Mouse (Mus musculus) thymus, postnatal 36 days (tissue): ENCODE measurements around the gene Gfpt1.

Experiments used
- DNase-seq, 2 experiments: peaks; one replicate each; pipeline ENCODE4 v3.0.0; 2022; ENCODE audit warnings: mixed read lengths in 2 of 2

Gfpt1 gene

GRCm38 (mm10) chr6:87101955-87102353, 59.3 kb downstream of the Gfpt1 start:
- DNase-seq = peak; percentile 18 to 28

- no peak for DNase-seq
These were observed 59.8 kb downstream of the Gfpt1 start for GRCm38 (mm10) chr6:87102421-87102911.

GRCm38 (mm10) chr6:87103314-87103713, 60.7 kb downstream of the Gfpt1 start:
- no peak for DNase-seq

DNA sequence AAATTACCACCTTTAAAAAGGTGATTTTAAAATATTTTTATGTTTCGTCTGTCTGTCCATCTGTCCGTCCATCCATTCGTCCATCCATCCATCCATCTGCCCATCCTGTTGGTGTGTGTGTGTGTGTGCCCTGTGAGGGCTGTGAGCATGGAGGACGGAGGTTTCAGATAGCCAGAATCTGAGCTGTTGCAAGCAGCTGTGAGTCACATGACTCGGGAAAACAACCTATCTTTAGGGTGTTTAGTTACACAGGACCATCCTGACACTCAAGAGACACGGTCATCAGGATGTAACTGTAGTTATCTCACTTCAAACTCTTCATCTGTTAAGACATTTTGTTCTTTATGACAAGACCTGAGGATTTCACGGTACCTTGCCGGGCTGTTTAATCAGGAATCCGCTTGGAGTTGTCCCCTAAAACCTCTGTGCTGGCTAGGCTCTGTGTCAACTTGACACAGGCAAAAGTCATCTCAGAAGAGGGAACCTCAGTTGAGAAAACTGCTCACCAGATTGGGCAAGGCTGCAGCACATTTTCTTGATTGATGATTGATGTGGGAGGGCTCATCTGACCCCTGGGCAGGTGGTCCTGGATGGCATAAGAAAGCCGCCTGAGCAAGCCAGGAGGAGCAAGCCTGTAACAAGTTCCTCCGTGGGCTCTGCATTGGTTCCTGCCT, 61.6 kb downstream of the Gfpt1 start, which contains the start of gene D6Ertd527e:
D6Ertd527e (plus strand) TSS at position 624 of the 674 bp plus-strand sequence.
- DNase-seq = no peak

GRCm38 (mm10) chr6:87111493-87111892, 68.8 kb downstream of the Gfpt1 start:
- DNase-seq = no peak

- no peak for DNase-seq
These were observed 69.5 kb downstream of the Gfpt1 start for GRCm38 (mm10) chr6:87112125-87112524.

- DNase-seq = no peak
These were observed 73.3 kb downstream of the Gfpt1 start for GRCm38 (mm10) chr6:87115981-87116380.

DNA sequence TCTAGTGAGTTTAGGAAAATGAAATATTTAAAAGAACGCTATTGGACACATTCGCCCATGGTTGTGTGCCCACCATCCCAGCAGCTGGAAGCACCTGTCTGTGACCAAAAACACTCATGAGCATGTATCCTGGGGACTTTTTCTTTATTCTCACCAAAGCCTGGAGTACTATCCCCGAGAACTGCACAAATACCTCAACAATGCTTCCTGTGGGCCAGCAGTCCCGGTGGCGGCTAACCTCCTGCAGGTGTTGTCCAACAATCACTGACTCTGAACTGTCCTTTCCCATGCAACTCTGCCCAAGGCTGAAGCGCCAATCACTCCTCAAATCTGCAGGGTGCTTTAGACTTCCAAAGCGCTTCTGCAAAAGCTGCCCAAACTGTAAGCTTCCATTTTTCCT, 74.0 kb downstream of the Gfpt1 start:
- no peak for DNase-seq

- peak; percentile 72 to 88 for DNase-seq
These were observed 76.6 kb downstream of the Gfpt1 start for GRCm38 (mm10) chr6:87119066-87119837.

DNA sequence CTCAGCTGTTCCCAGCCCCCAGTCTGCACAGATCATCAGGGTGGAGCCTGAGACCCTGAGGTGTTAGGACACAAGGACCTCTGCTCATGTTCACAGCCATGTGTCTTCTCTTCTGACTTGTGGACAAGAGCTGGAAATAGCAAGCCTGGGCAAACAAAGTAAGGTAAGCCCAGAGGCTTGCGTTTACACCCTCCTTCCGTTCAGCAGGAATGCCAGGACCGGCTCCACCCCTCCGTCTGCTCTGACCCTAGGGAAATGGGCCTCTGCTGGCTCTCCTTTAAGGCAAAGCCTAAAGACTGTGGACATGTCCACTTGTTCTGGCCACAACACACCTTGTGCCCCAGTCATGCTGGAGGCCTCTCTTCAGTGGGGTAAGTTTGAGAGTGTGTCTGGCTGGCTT, 77.3 kb downstream of the Gfpt1 start:
- no peak for DNase-seq

- peak in 1 of 2 experiments; percentile 28 for DNase-seq
These were observed 78.0 kb downstream of the Gfpt1 start for GRCm38 (mm10) chr6:87120661-87121060.

- DNase-seq = no peak
These were observed 79.3 kb downstream of the Gfpt1 start for GRCm38 (mm10) chr6:87121961-87122360.

DNA sequence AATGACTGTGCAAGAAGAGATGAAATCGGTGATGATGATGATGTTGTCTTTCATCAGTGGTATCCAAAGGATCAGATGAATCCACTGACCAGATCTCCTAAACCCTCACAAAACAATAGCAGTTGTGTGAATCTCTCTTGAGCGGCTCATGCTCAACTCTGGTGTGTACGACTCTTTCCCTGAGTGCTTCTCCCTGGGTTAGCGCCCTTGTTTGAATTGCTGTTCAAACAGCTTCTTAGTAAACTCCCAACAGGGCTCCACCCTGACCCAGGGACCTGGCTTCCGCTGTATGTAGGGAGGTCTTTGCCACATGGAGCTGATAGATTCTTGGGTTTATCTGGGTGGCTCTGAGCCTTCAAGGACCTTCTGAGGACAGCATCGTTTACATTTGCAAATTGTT, 80.8 kb downstream of the Gfpt1 start:
- DNase-seq = no peak

- DNase-seq = no peak
These were observed 81.3 kb downstream of the Gfpt1 start for GRCm38 (mm10) chr6:87123973-87124372.

- no peak for DNase-seq
These were observed 84.6 kb downstream of the Gfpt1 start for GRCm38 (mm10) chr6:87127049-87127753.

- no peak for DNase-seq
These were observed 87.2 kb downstream of the Gfpt1 start for GRCm38 (mm10) chr6:87129861-87130260.

DNA sequence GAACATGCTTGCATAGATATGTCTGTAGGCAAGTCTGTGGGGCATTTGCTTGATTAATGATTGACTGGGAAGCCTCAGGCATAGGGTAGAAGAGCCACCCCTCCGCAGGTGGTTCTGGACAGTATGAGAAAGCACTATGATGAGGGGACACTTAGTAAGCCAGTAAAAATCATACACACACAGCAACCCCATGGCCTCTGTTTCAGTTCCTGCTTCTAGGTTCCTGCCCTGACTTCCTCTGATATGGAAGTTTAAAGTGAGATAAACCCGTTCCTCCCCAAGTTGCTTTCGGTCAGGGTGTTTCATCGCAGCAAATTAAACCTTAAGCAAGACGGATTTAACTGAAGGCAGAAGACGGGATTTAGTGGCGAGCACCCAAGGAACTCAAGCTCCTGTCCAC, 88.0 kb downstream of the Gfpt1 start:
- DNase-seq = no peak

GRCm38 (mm10) chr6:87131078-87131477, 88.4 kb downstream of the Gfpt1 start:
- DNase-seq = no peak

DNA sequence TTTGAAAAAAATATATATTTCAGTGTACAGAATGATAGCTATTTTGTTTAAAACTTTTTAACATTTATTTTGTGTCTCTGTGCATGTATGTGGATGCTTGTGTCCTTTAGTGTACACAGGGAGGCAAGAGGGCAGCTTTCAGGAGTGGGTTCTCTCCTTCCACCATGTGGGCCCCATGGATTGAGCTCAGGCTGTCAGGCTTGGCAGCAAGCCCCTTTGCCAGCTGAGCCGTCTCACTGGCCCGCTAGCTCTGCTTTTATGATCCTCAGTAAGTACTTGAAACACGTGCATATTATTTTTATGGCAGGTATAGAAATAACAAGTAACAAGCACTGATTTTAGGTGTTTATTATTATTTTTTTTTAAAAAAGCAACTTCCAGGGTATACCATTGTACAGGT, 90.9 kb downstream of the Gfpt1 start:
- DNase-seq = no peak

DNA sequence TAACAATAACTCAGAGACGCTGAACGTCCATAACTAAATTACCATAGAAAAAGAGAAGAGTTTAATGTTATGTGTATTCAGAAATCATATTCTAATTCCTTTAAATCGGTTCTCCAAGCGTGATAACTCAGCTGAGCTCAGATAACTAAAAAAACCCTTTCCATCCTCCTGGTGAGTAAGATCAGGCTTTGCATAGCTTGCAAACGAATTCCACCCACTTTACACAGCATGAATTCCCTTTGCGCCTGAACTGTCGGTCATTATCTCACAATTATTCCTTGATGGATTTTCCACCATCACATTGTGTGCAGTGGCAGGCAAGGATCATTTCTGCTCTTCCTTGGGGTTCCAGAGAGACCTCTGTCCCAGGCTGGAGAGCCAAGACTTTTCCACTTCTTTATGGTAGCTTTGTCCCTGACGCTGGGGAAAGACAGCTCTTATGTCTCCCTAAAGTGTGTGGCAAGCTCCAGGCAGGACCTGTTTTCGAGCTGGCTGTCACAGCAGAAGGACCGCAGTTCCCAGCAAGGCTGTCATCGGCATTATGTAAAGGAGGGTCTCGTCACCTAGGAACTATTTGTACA, 91.4 kb downstream of the Gfpt1 start:
- DNase-seq = no peak

DNA sequence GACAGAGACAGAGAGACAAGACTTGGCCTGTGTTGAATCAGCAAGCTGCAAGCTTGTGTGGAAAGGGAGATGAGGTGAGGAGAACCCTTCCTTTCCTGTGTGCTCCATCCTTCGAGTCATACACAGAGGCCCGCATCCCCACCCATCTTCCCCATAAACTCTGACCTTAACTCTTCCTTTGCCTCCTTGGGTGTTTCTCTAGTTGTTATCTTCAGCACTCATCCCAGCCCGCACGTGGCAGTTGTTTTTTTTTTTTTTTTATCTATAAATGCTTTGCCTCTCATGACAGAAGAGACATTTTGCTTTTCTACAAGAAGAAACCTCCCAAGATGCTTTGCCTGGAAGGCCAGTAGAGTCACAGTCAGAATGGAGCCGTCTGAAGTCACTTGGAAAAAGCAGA, 95.8 kb downstream of the Gfpt1 start:
- no peak for DNase-seq

DNA sequence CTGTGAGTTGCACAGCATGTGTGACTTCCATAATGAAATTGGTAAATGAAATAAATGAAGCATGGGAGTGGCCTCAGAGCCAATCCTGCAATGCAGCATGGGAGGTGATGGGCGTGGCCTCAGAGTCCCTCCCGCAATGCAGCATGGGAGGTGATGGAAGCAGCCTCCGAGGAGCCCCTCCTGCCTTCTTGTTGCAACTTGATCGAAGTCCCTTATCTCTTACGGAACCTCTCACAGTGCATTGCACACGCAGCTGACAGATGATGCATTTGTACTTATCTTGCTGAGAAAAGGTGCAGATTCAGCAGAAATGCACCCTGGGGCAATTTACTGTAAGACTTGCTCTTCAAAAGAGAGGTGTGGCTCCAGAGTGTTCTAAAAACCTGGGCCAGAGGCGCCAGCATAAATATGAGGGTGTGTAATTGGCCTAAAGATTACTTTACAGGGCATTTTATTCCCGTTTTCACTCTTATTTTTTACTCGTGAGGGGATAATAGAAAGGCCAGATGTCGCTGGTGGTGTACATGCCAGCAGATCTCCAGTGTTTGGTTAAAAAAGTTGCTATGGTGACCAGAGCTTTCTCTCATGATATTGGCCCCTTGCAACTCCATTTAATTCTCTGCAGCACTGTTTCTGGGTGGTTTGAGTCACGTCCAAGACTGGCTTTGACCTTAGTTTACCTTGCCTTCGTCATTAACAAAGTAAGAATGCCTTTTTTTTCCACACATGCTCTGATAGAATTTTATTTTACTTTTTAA, 97.3 kb downstream of the Gfpt1 start:
- DNase-seq = no peak
